Mouse (Mus musculus): ENCODE results near the gene Cacna2d4.
"Not testable (repeated sequence)": the region's sequence is repeated elsewhere in the genome, so short reads cannot be mapped to it uniquely, and the experiment has no call there.

Cacna2d4 gene

GRCm38 (mm10) chr6:119236241-119236640 is at the start of gene Cacna2d4:
TSS of gene Cacna2d4 (plus strand) at chr6:119236526.
- no peak for DNase-seq

DNA sequence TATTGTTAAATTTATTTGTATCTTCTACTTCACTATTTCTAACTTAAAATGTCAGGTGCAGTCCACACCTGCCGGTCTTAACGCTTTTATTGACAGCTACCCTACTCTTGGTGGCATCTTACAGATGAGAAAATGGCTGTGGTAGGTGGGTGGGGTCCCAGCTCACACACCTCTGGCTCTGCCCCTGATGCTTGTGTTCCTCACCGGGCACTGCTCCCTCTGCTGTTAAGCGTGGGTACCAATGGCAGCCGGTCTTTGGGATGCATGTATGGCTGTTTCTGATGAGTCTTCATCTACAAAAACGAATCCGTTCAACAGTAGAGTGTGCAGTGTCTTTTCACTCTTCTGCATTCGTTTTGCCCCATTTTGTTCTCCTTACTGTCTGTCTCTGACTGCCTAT is 49.7 kb upstream of the Cacna2d4 start:
- DNase-seq, result no peak

DNA sequence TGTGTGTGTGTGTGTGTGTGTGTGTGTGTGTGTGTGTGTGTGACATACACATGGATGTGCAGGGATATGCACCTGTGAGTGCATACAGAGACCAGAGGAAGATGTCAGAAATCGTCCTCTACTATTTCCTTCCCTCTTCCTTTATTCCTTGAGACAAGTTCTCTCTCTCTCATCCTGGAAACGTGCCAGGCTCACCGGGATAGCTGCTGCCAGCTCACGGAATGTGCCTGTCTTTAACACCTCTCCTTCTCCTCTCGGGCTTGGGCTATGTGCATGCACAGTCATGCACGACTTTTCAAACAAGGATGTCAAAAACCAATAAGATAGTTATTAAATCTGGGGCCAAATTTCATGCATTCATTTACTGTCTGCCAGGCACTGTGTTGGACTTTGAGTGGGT is 48.7 kb upstream of the Cacna2d4 start:
- DNase-seq, result no peak

GRCm38 (mm10) chr6:119191478-119191877 is 44.8 kb upstream of the Cacna2d4 start:
- no peak for DNase-seq

DNA sequence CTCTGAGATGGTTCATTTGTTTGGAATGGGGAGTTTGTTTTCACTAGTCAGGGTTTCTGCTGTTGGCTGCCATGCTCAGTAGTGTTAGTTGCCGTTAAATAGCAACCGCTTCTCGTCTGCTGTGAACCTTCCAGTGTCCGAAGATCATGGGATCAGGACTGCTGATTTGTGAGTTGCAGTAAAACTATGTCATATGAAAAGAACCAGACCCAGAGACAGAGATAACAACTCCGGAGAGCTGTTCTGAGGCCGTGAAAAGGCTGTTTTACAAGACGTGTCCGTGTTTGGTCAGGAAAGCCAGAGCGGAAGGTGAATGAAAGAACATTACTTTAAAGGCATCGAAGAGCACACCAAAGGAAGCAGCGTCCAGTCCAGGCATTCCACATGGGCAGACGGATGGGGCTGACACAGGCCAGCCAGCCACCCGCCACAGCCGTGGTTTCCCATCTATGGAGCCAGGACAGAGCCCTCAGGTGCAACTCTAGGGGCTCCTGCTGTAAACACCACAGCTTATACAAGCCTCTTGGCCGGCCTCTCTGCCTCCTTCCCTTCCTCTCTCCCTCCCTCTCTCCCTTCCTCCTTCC is 42.7 kb upstream of the Cacna2d4 start:
- no peak for DNase-seq

DNA sequence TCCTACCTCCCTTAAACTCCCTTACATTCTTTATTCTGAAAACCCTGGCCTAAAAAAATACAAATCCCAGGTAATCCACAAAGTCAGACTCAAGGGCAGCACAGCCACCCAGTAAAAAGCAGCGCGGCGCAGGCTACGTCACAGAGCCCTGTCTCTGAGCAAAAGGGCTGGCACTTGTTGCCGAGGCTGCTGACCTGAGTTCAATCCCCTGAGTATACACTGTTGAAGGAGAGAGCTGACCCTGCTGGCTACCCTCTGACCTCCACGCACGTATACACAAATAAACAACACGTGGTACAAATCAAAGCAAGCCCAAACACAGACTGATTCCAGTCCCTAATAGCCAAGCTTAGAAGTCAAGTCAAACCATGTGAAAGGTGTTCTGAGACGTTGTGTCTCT is 42.2 kb upstream of the Cacna2d4 start:
- no peak for DNase-seq

DNA sequence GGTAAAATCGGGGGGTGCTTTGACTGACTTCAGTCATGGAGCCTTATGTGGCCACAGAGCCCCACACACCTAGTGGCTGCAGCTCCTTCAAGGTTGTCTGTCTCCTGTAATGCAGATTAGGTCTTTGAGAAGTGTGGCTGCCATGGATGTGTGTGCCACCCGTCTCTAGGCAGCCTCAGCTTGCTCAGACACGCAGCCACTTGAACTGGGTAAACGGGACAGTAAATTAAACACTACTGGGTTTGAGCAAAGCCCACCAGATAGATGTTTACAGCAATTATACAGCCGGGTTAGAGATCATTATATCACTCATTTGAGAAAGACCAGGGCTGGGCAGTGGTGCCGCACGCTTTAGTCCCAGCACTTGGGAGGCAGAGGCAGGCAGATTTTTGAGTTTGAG is 41.7 kb upstream of the Cacna2d4 start:
- DNase-seq, result peak in 1 of 2 experiments; percentile 29

DNA sequence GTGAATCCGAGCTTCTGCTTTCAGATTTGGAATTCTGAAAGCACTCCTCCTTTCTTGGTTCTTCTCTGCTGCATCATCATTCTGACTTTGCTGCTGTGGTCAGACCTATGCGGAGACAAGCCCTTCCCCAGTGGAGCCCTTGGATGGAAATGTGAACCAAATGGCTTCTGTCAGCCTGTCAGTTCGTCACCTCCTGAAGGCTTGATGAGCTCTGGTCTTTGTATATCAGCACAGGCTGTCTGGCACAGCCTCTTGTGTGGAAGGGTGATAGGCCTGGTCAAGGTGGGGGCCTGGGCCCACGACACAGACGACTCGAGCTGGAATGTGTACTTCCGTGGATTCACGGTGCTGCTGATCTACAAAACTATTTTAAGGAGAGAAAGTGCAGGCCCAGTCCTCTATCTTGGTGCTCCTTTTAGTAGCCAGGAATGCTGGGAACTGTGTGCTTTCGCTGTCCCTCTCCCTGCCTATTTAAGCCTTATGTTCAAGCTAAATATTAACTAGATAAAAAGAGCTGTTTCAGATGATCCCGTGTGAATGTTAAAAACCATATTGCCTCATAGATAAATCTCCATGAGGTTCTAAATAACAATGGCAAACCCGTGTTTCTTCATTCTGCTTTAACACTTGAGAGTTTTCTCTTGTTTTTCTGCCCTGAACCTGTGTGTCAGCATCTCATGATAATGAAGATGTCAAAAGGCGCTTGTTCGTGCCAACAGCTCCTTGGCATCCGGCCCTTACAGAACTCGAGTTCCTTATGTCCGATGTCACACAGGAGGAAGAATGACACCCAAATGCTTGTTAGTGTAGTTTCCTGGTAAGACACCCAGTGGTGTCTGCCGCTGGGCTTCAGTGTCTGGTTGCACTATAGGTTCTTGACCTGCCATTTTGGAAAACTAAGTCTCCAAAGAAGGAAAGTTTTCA is 39.7 kb upstream of the Cacna2d4 start, which contains the start of gene Cacna1c:
TSS of gene Cacna1c (minus strand) at position 37 of the 924 bp plus-strand sequence.
- peak in 1 of 2 experiments; percentile 16 for DNase-seq

GRCm38 (mm10) chr6:119198534-119199273 is 37.6 kb upstream of the Cacna2d4 start:
- DNase-seq, result no peak

DNA sequence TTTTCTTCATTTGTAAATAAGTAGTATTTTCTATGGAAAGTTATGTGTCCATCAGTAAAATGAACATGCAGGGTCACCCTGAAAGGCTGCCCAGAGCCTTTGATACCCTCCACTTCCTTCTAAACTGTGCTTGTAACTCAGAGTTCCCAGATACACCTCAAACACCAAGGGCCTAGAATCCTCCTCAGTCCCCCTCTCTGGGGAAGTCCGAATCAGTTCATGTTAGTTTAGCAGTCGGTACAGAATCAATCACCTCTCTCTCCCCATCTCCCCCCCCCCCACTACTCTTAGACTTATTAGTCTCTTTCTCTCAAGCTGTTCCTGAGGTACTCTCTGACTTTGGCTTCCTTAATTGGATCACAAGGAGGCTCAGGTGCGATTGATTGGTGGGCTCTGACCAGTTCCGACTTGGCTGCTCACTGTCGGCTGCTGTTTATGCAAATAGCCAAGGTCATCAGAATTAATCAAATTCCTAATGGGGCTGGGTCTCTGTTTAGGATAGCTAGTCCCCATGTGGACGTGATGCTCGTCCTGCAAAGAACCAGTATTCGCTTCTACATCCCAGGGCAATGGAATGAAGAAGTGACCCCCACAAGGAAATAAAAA is 36.9 kb upstream of the Cacna2d4 start:
- no peak for DNase-seq

DNA sequence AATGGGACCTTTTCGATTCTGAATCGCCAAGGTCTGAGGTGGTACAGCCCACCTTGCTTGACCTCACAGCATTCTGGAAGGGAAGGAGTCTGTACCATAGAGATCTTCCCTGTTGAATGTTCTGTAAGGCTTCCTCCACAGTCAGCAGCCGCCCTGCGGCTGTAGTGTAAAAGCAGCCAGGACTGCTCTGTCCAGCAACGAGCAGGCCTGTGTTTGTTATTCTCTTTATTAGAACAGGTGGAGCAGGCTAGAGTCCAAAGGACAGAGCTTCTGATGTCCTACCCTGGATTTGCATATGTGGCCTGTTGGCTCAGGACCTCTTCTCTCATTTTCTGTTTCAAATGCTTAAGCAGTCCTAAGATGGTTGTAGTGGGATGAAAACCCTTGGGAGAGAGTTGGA is 36.0 kb upstream of the Cacna2d4 start:
- DNase-seq, result no peak

DNA sequence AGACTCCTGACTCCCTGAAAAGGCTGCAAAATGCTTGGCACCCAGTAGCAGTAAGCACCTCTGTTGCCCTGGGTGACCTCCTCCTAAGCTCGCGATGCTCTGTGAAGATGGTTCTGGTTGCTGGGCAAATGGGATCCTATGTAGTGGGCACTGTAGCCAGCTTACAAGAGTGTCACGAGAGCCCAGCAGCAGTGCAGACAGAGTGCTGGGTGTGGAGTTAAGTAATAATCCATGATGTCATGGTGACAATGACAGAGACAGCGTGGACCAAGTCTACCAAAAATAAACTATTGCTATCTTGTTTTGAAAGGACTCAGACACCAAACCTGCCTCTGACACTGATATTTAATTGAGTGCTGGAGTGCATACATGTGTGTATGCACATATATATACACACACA is 34.8 kb upstream of the Cacna2d4 start:
- DNase-seq, result no peak

DNA sequence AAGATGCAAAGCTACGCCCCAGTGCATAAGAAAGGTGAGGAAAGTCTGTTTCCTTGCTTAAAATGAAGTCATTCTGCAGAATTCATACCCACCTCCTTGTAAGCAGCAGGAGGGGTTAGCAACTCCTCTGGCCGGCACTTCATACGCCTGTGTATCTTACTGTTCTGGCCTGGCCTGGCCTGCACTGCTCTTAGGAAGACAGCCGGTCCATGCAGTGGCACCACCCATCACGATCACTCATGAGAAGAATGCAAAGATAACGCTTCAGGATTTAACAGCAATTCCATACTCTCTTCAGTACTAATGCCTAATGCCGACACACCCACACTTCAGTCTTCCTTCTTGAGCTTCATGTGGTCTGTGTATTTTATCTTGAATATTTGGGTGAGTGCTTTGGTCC is 32.0 kb upstream of the Cacna2d4 start:
- DNase-seq, result no peak

- DNase-seq, result no peak
These were observed 31.4 kb upstream of the Cacna2d4 start for GRCm38 (mm10) chr6:119204915-119205314.

- DNase-seq, result not testable (repeated sequence)
These were observed 30.3 kb upstream of the Cacna2d4 start for GRCm38 (mm10) chr6:119206006-119206405.

DNA sequence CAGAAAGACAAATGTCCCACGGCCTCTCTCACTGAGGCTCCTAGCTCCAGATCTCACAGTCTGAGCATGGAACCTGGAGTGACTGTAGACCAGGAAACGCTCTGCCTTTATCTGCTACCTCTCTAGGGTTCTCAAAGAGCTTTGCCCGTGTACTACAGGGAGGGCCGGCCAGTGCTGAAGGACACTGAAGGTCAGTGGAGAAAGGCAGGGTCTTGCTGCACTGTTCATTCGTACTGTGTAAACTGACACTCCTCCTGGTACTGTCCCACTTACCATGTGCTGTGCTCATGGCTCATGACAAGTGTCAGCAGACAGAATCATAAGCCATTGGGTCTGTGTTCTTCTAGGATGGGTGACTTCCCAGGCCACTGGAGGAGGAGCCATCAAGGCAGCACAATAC is 23.0 kb upstream of the Cacna2d4 start:
- DNase-seq, result no peak

GRCm38 (mm10) chr6:119214190-119214589 is 22.1 kb upstream of the Cacna2d4 start:
- no peak for DNase-seq

- DNase-seq, result no peak
These were observed 21.2 kb upstream of the Cacna2d4 start for GRCm38 (mm10) chr6:119215040-119215613.

DNA sequence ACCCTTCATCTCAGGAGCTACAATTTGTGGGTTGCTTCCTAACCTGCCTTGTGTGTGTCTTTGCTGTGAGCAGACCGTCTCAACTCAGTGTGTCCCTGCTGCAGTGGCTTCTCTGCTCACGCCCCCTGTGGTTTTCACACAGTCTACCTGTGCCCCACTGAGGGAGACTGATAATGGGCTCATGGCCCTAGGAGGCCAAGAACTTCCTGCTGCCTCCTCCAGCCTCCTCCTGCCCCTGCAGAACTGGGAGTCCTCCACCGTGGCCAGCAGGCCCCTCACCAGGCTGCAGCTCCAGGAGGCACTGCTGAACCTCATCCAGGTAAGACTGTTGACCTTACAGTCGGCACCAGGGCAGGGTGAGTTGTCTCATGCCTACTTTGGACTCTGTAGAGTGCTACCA is 18.7 kb upstream of the Cacna2d4 start:
- DNase-seq, result no peak

DNA sequence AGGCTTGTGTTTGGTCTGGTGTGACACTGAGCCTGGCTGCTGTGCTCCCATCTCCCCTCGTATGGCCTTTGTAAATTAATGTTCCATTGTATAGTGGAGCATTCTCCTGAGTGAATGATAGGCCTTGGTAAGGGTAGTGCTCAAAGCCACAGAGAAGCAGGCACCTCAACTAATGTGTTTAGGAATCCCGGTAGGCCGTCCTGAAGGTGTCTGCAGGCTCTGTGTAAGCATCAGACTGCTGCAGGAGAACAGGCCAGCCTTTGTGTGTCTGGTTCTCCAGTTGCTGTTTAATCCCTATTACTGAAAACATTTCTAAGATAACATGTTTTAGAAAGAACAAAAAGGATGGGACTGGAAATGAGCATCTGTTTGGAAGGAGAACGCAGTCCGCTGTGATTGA is 17.7 kb upstream of the Cacna2d4 start:
- DNase-seq, result no peak

DNA sequence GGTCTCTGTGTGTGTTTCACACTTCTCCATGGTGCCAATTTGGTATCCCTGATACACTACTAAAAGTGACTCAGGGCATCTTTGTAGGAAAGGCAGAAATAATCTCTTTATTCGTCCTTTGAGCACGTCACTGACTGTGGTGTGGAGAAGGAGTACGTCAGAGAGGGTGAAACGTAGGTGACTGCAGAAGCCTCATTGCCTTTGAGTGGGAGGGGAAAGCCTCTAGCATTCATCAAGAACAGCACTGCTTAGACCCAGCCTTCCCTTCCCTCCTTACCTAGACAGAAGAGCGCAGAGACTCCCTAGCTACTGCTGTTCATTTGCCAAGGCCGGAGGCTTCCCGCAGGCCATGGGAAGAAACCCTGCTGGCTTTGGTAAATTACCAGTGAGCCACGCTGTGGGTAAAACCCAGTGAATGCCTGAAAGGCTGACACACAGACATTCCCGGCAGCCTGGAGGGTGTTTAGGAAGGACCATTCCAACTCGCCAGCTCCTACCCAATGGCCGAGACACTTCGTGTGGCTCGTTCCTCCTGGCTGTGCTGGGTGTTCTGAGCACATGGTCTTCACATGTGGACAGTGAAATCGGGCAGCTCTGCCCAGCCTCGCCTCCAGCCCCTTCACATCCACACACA is 17.0 kb upstream of the Cacna2d4 start:
- DNase-seq, result no peak

DNA sequence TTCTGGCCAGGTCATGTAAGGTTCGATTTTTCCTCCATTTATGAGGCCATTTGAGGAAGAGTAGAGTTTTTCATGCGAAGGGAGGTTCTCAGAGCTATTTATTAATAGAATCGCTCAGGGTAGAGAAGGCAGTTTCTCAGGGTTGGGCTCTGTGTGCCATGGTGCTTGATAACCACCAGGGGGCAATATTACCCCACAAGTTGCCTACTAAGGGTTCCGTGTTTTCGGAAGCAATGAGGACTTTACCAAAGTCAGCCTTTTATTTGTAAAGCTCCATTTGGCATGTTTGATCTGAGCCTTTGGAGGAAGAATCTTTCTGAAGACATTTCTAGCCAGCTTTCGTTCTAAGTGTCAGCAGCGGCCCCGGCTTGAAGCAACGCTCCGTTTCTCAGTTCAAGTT is 16.0 kb upstream of the Cacna2d4 start:
- peak in 1 of 2 experiments; percentile 40 for DNase-seq

All from lung, adult 18-20 months (tissue).